Mouse (Mus musculus) ES-Bruce4 (cell line): ENCODE results near the gene C130032M10Rik.

Experiments used
- CTCF ChIP-seq: IDR thresholded peaks from one replicate; pipeline ENCODE4 v1.8.1; 2011; ENCODE audit warnings: low read depth, low read length
- EP300 ChIP-seq: IDR thresholded peaks from 2 replicates; pipeline ENCODE4 v1.6.1; 2011; ENCODE audit warnings: low read depth, low read length; ENCODE audit not compliant: insufficient read depth
- POLR2A ChIP-seq: IDR thresholded peaks from one replicate; pipeline ENCODE4 v1.8.1; 2011; ENCODE audit warnings: low read length; ENCODE audit not compliant: insufficient read depth

- TF ChIP-seq CTCF, result no peak
- TF ChIP-seq POLR2A, result no peak
- 0 out of 2 replicates have a peak, but pooled peaks have one; percentile 42 for TF ChIP-seq EP300
These were observed 41.6 kb downstream of the C130032M10Rik start for GRCm38 (mm10) chr9:114557086-114557485.
